ENCODE assay signal across 10 mouse cellular contexts in the genomic region with DNA sequence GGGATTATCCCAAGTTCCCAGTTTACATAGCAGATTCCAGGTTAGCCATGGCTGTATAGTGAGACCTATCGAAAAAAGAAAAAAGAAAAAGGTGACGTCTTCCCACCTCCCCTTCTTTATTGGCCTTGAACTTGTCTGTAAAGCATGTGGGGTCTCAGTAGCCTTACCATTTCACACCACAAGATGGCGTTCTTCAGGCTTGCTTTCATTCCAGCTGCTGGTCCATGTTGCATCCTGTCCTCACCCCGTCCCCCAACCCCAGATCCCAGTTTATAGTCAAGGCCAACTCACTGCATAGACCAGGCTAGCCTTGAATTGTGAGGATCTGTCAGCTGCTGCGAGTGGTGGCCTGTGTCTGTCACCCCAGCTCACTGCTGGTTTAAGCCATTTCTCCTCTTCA.
A peak's percentile ranks its signal among the peaks of the same experiment; 100 is the strongest.
DNase-seq lines count a peak whose midpoint lies in the region; ATAC-seq and TF ChIP-seq lines count a peak whose summit lies in the region.
"Had no signal": no experiment of that assay in that cellular context is flagged by ENCODE, and none has a peak within 500 bp of the region (broad histone marks: within the 10 kb centered on the region; RNA-seq: fewer than 3 reads in every experiment).

No protein-coding gene starts in this region.

- DNase-seq in heart, adult 2 months: no peak
- no peak for DNase-seq in heart, postnatal 4 days
- no peak for DNase-seq in lung, adult 2 months
- no peak for DNase-seq in lung, postnatal 14 days
- no peak for DNase-seq in spleen, postnatal 14 days (ENCODE audit: low spot score in 2 of 2)
- DNase-seq: thymus, postnatal 4 days had no signal

- peak; percentile 35 for TF ChIP-seq CTCF in heart, adult 2 months (IDR thresholded peaks at IDR 0.05)
- 0 out of 2 replicates have a peak, but pooled peaks have one; percentile 16 for TF ChIP-seq CTCF in lung, adult 2 months (IDR thresholded peaks at IDR 0.05; ENCODE audit: insufficient read depth, low read length)
- peak; percentile 67 for TF ChIP-seq CTCF in E14TG2a.4 (conservative IDR thresholded peaks at IDR 0.05; ENCODE audit: low read length)
- peak; percentile 33; the same call in 1 of the 2 replicates for TF ChIP-seq CTCF in cortical plate, adult 2 months (IDR thresholded peaks at IDR 0.05; ENCODE audit: extremely low read depth, insufficient read depth, low read length)

- H3K4me2 ChIP-seq in kidney, embryonic 14.5 days (replicated peaks; ENCODE audit: low read depth, low read length): no peak overlapping the region
- H3K4me2 ChIP-seq: neural tube, embryonic 13.5 days had no signal

- no peak overlapping the region for H3K4me3 ChIP-seq in heart, adult 2 months
- H3K4me3 ChIP-seq in lung, adult 2 months (replicated peaks; ENCODE audit: extremely low read depth, low read depth, low read length): no peak overlapping the region
- no peak overlapping the region for H3K4me3 ChIP-seq in E14TG2a.4 (replicated peaks; ENCODE audit: low read length)
- no peak overlapping the region for H3K4me3 ChIP-seq in cortical plate, adult 2 months (ENCODE audit: insufficient read depth, low read length)
- no peak overlapping the region for H3K4me3 ChIP-seq in kidney, embryonic 14.5 days (ENCODE audit: low read length)
- H3K4me3 ChIP-seq: neural tube, embryonic 13.5 days had no signal

- TF ChIP-seq EP300 in heart, adult 2 months (IDR thresholded peaks at IDR 0.05; ENCODE audit: insufficient read depth, low read depth, low read length): no peak

- no peaks in the 10 kb centered on the region for H3K4me1 ChIP-seq in heart, adult 2 months (ENCODE audit: control insufficient read depth, insufficient read depth, low read length)
- H3K4me1 ChIP-seq in lung, adult 2 months (ENCODE audit: control insufficient read depth, insufficient read depth, low read length): no peaks in the 10 kb centered on the region
- peaks cover 23% of the 10 kb centered on the region for H3K4me1 ChIP-seq in E14TG2a.4 (replicated peaks; ENCODE audit: low read depth, low read length)
- no peaks in the 10 kb centered on the region for H3K4me1 ChIP-seq in cortical plate, adult 2 months (ENCODE audit: control insufficient read depth, insufficient read depth, low read length)
- H3K4me1 ChIP-seq in kidney, embryonic 14.5 days (ENCODE audit: control insufficient read depth, insufficient read depth, low read length): peaks cover 4% of the 10 kb centered on the region; the same call in 1 of the 2 replicates

- intact Hi-C loops in heart, adult 2 months (cut with DNase I): loop anchor here (5.0 kb wide), 3 partner anchors 173 to 613 kb away; no protein-coding TSS in a partner anchor

- no peaks in the 10 kb centered on the region for H3K36me3 ChIP-seq in heart, adult 2 months (ENCODE audit: control insufficient read depth, insufficient read depth, low read length)
- peaks cover 7% of the 10 kb centered on the region; the same call in 1 of the 2 replicates for H3K36me3 ChIP-seq in E14TG2a.4 (ENCODE audit: insufficient read depth, low read length)
- H3K36me3 ChIP-seq in kidney, embryonic 14.5 days (ENCODE audit: control insufficient read depth, insufficient read depth, low read length): no peaks in the 10 kb centered on the region
- H3K36me3 ChIP-seq: neural tube, embryonic 13.5 days had no signal

- ATAC-seq in kidney, embryonic 14.5 days (ENCODE audit: low FRiP score, low TSS enrichment): no peak

- H3K9ac ChIP-seq in heart, adult 2 months (ENCODE audit: low read depth, low read length): no peak overlapping the region
- no peak overlapping the region for H3K9ac ChIP-seq in kidney, embryonic 14.5 days (ENCODE audit: low read depth, low read length)

- no peaks in the 10 kb centered on the region for H3K27me3 ChIP-seq in heart, adult 2 months (ENCODE audit: control insufficient read depth, insufficient read depth, low read length)
- no peaks in the 10 kb centered on the region for H3K27me3 ChIP-seq in E14TG2a.4 (ENCODE audit: insufficient read depth, low read length)
- no peaks in the 10 kb centered on the region for H3K27me3 ChIP-seq in kidney, embryonic 14.5 days (ENCODE audit: control insufficient read depth, insufficient read depth, low read length)
- H3K27me3 ChIP-seq: neural tube, embryonic 13.5 days had no signal

- H3K9me3 ChIP-seq in E14TG2a.4 (ENCODE audit: low read length): no peaks in the 10 kb centered on the region
- H3K9me3 ChIP-seq in kidney, embryonic 14.5 days (ENCODE audit: control insufficient read depth, low read length): peaks cover 6% of the 10 kb centered on the region; the same call in 1 of the 2 replicates

- H3K27ac ChIP-seq in heart, adult 2 months: no peak overlapping the region
- H3K27ac ChIP-seq in cortical plate, adult 2 months (ENCODE audit: insufficient read depth, low read length): no peak overlapping the region
- no peak overlapping the region for H3K27ac ChIP-seq in kidney, embryonic 14.5 days (ENCODE audit: low read depth, low read length)

- H3K79me2 ChIP-seq in heart, adult 2 months (replicated peaks; ENCODE audit: control insufficient read depth, insufficient read depth, low read length): no peaks in the 10 kb centered on the region

- no peak for TF ChIP-seq POLR2A in heart, adult 2 months (IDR thresholded peaks at IDR 0.05; ENCODE audit: insufficient read depth, low read depth, low read length)
- TF ChIP-seq POLR2A in lung, adult 2 months (IDR thresholded peaks at IDR 0.05; ENCODE audit: borderline replicate concordance, extremely low read depth, low read depth, low read length): no peak
- no peak for TF ChIP-seq POLR2A in cortical plate, adult 2 months (IDR thresholded peaks at IDR 0.05; ENCODE audit: extremely low read depth, insufficient read depth, low read length)

- WGBS in heart, adult 2 months: 80% methylated on average over 5 of the region's 5 CpGs
- 78% methylated on average over 5 of the region's 5 CpGs for WGBS in lung, adult 2 months
- 78% methylated on average over 5 of the region's 5 CpGs for WGBS in kidney, embryonic 14.5 days

Comparison
In these comparisons a context has a peak if more than half of its experiments do, and no peak if none do; other contexts are left out.
1. CTCF ChIP-seq: peak in every context shown above with its lines; median percentile 67 in E14TG2a.4; 35 in heart, adult 2 months; 33 in cortical plate, adult 2 months; 16 in lung, adult 2 months.